Mouse (Mus musculus) myocyte (in vitro differentiated cells): ENCODE measurements around the gene Cdc42bpa. TPM values are rescaled to one million over a fixed set of nuclear protein-coding genes. Genes with fewer than 3 reads are reported as not detected.

Experiments used
- H3K27me3 ChIP-seq: one replicate; pipeline ENCODE4 v1.6.1; 2011; ENCODE audit not compliant: control insufficient read depth, insufficient read depth, insufficient read length
- H3K36me3 ChIP-seq: one replicate; pipeline ENCODE4 v1.6.1; 2011; ENCODE audit not compliant: control insufficient read depth, insufficient read depth
- H3K4me2 ChIP-seq: one replicate; pipeline ENCODE4 v1.6.1; 2011; ENCODE audit warnings: low read depth, control low read depth
- H3K4me3 ChIP-seq: one replicate; pipeline ENCODE4 v1.5.1; 2011; ENCODE audit warnings: mild to moderate bottlenecking, control low read depth, moderate library complexity
- H3K79me2 ChIP-seq: one replicate; pipeline ENCODE4 v1.6.1; 2011; ENCODE audit not compliant: control insufficient read depth, insufficient read depth
- H3ac ChIP-seq: one replicate; pipeline ENCODE4 v1.6.1; 2011; ENCODE audit not compliant: control insufficient read depth, insufficient read length
- CEBPB ChIP-seq: IDR thresholded peaks from 2 replicates; pipeline ENCODE4 v1.6.1; 2011; ENCODE audit warnings: mild to moderate bottlenecking, moderate library complexity; ENCODE audit not compliant: poor library complexity, insufficient read depth, severe bottlenecking
- E2F4 ChIP-seq: IDR thresholded peaks from one replicate; pipeline ENCODE4 v1.6.1; 2011; ENCODE audit warnings: mild to moderate bottlenecking, control low read depth, moderate library complexity; ENCODE audit not compliant: insufficient read depth
- MAX ChIP-seq: IDR thresholded peaks from one replicate; pipeline ENCODE4 v1.6.1; 2011; ENCODE audit warnings: low read depth, mild to moderate bottlenecking, control low read depth
- MYOD1 ChIP-seq, 3 experiments: IDR thresholded peaks; one replicate each; pipeline ENCODE4 v1.6.1; 2011; ENCODE audit warnings: control low read depth in 2 of 3, low read depth in 2 of 3, mild to moderate bottlenecking in 2 of 3, moderate library complexity in 1 of 3; ENCODE audit not compliant: insufficient read length in 2 of 3, control insufficient read depth in 1 of 3
- MYOG ChIP-seq, 3 experiments: IDR thresholded peaks; one replicate each; pipeline ENCODE4 v1.6.1; 2011; ENCODE audit warnings: control low read depth in 2 of 3, low read depth in 2 of 3, mild to moderate bottlenecking in 2 of 3; ENCODE audit not compliant: insufficient read length in 2 of 3, control insufficient read depth in 1 of 3, insufficient read depth in 1 of 3
- POLR2A ChIP-seq: IDR thresholded peaks from one replicate; pipeline ENCODE4 v1.6.1; 2011; ENCODE audit warnings: low read depth, mild to moderate bottlenecking, control low read depth, moderate library complexity; ENCODE audit not compliant: insufficient read length
- POLR2AphosphoS2 ChIP-seq: IDR thresholded peaks from one replicate; pipeline ENCODE4 v1.6.1; 2011; ENCODE audit warnings: low read depth, control low read depth; ENCODE audit not compliant: insufficient read length
- REST ChIP-seq: IDR thresholded peaks from one replicate; pipeline ENCODE4 v1.6.1; 2011; ENCODE audit warnings: mild to moderate bottlenecking, control low read depth, moderate library complexity; ENCODE audit not compliant: insufficient read depth, insufficient read length
- SRF ChIP-seq: IDR thresholded peaks from one replicate; pipeline ENCODE4 v1.6.1; 2011; ENCODE audit warnings: low read depth; ENCODE audit not compliant: control insufficient read depth, insufficient read length
- TCF12 ChIP-seq: IDR thresholded peaks from one replicate; pipeline ENCODE4 v1.6.1; 2011; ENCODE audit warnings: mild to moderate bottlenecking, control low read depth; ENCODE audit not compliant: poor library complexity, insufficient read depth, severe bottlenecking
- TCF3 ChIP-seq: IDR thresholded peaks from one replicate; pipeline ENCODE4 v1.6.1; 2011; ENCODE audit warnings: low read depth, control low read depth; ENCODE audit not compliant: insufficient read length
- USF1 ChIP-seq: IDR thresholded peaks from one replicate; pipeline ENCODE4 v1.6.1; 2011; ENCODE audit warnings: low read depth, mild to moderate bottlenecking, control low read depth, moderate library complexity
- polyA plus RNA-seq: library from polyadenylated mRNA; unstranded; fragments of >200 nt; fragmentation: generic; extraction: Trizol; gene quantifications from one replicate; pipeline ENCODE4 v1.2.1, GENCODE M21; 2012; ENCODE audit warnings: missing spikeins

Gene Cdc42bpa
- polyA plus RNA-seq, 1 experiment = 14.3 TPM

DNA sequence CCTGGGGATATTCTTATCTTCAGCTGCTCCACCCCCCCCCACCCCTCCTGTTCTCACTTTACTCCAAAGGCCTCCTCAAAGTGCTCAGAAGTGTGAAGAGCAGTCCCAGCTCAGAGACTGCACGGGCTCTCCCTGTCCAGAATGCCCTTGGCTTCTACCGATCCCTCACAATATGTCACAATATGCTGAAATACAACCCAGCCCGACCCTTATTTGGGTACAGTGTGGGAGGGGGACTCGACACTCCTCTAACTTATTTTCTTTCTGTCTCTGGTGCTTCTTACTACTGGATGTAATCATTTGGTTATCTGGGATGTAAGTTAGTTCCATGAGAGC, 239.4 kb downstream of the Cdc42bpa start:
- Histone ChIP-seq H3K4me2 (peak overlapping the region; percentile 31), H3K27me3 (no peaks in the 10 kb centered on the region), H3K36me3 (no peaks in the 10 kb centered on the region), H3K4me3 (no peak overlapping the region), H3K79me2 (no peaks in the 10 kb centered on the region), H3ac (no peak overlapping the region)
- TF ChIP-seq USF1 (no peak), POLR2AphosphoS2 (no peak)

DNA sequence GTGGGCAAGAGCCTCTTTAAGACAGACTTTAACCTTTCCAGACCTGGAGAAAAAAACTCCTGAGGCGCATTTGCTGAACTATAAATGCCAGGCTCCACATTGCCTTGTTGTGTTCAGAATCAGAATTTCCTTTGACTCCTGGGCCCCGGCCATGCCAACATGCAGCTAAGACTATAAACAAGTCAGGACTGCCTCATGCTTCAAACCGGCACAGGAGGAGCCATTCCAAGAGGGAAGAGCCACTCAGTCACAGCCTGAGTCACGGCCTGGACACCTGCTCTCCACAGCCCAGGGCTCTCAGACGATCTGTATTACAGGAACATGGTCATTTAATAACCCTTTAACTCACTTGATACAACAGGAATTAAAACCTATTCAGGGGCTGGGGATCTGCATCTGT, 240.4 kb downstream of the Cdc42bpa start:
- no peak overlapping the region for H3ac ChIP-seq
- TF ChIP-seq MAX (no peak), E2F4 (no peak), MYOD1 (IDR thresholded peaks at IDR 0.05; ENCODE audit: control insufficient read depth in 1 of 3, insufficient read length in 2 of 3, low read depth in 2 of 3) (peak in 2 of 3 experiments; percentile 51 to 91), MYOG (IDR thresholded peaks at IDR 0.05; ENCODE audit: control insufficient read depth in 1 of 3, insufficient read depth in 1 of 3, insufficient read length in 2 of 3, low read depth in 2 of 3) (peak in 2 of 3 experiments; percentile 27 to 84), SRF (no peak), USF1 (no peak), POLR2A (no peak), REST (no peak)
- H3K27me3 ChIP-seq = no peaks in the 10 kb centered on the region
- H3K79me2 ChIP-seq = no peaks in the 10 kb centered on the region
- H3K4me2 ChIP-seq = peak overlapping the region; percentile 27
- H3K36me3 ChIP-seq = no peaks in the 10 kb centered on the region
- no peak overlapping the region for H3K4me3 ChIP-seq

- H3ac ChIP-seq = no peak overlapping the region
- no peaks in the 10 kb centered on the region for H3K36me3 ChIP-seq
- H3K4me3 ChIP-seq = no peak overlapping the region
- peaks cover 17% of the 10 kb centered on the region for H3K27me3 ChIP-seq
- H3K4me2 ChIP-seq = no peak overlapping the region
- no peak for TF ChIP-seq POLR2AphosphoS2
- TF ChIP-seq REST = no peak
- TF ChIP-seq SRF = no peak
- TF ChIP-seq TCF3 = no peak
- TF ChIP-seq MAX = no peak
- TF ChIP-seq E2F4 = no peak
- TF ChIP-seq POLR2A = no peak
- no peak for TF ChIP-seq USF1
- TF ChIP-seq MYOD1 (IDR thresholded peaks at IDR 0.05; ENCODE audit: control insufficient read depth in 1 of 3, insufficient read length in 2 of 3, low read depth in 2 of 3) = no peak
- no peak for TF ChIP-seq TCF12
- TF ChIP-seq CEBPB = no peak
- TF ChIP-seq MYOG (IDR thresholded peaks at IDR 0.05; ENCODE audit: control insufficient read depth in 1 of 3, insufficient read depth in 1 of 3, insufficient read length in 2 of 3, low read depth in 2 of 3) = no peak
- no peaks in the 10 kb centered on the region for H3K79me2 ChIP-seq
These were observed 248.1 kb downstream of the Cdc42bpa start for GRCm38 (mm10) chr1:180208370-180208769.

DNA sequence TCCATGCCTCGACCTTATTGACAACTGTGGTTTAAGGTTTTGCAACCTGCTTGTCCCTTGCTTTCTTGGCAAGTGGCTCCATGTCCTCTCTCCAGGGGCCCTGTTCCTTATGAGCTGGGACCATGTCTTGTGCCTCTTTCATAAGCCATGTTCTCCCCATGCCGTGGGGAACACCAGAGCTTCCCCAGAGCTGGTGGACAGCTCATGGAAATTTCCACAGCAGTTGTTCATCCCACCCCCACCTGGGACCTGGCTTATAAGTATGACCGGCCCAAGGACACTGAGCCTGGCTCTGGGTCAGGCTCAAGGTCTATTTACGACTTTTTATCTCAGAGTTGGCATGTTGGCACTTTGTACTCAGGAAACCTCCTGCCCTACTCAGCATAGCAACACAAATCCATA, 249.8 kb downstream of the Cdc42bpa start:
- Histone ChIP-seq H3K79me2 (no peaks in the 10 kb centered on the region), H3K4me2 (no peak overlapping the region), H3ac (no peak overlapping the region), H3K27me3 (peaks cover 17% of the 10 kb centered on the region), H3K36me3 (no peaks in the 10 kb centered on the region), H3K4me3 (no peak overlapping the region)
- TF ChIP-seq USF1 (no peak), POLR2A (no peak), MYOD1 (IDR thresholded peaks at IDR 0.05; ENCODE audit: control insufficient read depth in 1 of 3, insufficient read length in 2 of 3, low read depth in 2 of 3) (peak in 1 of 3 experiments; percentile 49), TCF3 (no peak), MYOG (IDR thresholded peaks at IDR 0.05; ENCODE audit: control insufficient read depth in 1 of 3, insufficient read depth in 1 of 3, insufficient read length in 2 of 3, low read depth in 2 of 3) (peak in 2 of 3 experiments; percentile 16 to 42)

- no peak overlapping the region for H3ac ChIP-seq
- no peaks in the 10 kb centered on the region for H3K79me2 ChIP-seq
- peak overlapping the region; percentile 12 for H3K4me2 ChIP-seq
- TF ChIP-seq POLR2A (no peak), MYOD1 (IDR thresholded peaks at IDR 0.05; ENCODE audit: control insufficient read depth in 1 of 3, insufficient read length in 2 of 3, low read depth in 2 of 3) (peak; percentile 79 to 93 (median 89)), SRF (no peak), USF1 (no peak), TCF3 (no peak), REST (no peak), POLR2AphosphoS2 (no peak), E2F4 (no peak), TCF12 (peak; percentile 63), MAX (no peak), MYOG (IDR thresholded peaks at IDR 0.05; ENCODE audit: control insufficient read depth in 1 of 3, insufficient read depth in 1 of 3, insufficient read length in 2 of 3, low read depth in 2 of 3) (peak; percentile 54 to 95 (median 55)), CEBPB (no peak)
- H3K36me3 ChIP-seq = no peaks in the 10 kb centered on the region
- no peak overlapping the region for H3K4me3 ChIP-seq
- H3K27me3 ChIP-seq = peaks cover 17% of the 10 kb centered on the region
These were observed 250.6 kb downstream of the Cdc42bpa start for GRCm38 (mm10) chr1:180210781-180211271.

GRCm38 (mm10) chr1:180212911-180213310, 252.6 kb downstream of the Cdc42bpa start:
- peaks cover 14% of the 10 kb centered on the region for H3K27me3 ChIP-seq
- no peak overlapping the region for H3K4me3 ChIP-seq
- TF ChIP-seq REST (no peak), POLR2AphosphoS2 (no peak), SRF (no peak), TCF3 (no peak)
- no peaks in the 10 kb centered on the region for H3K79me2 ChIP-seq
- H3K4me2 ChIP-seq = no peak overlapping the region
- H3ac ChIP-seq = no peak overlapping the region
- H3K36me3 ChIP-seq = no peaks in the 10 kb centered on the region
